Mouse (Mus musculus): ENCODE results near the gene Btbd35f21. TPM values are rescaled to one million over a fixed set of nuclear protein-coding genes. Genes with fewer than 3 reads are reported as not detected.
"Not testable (repeated sequence)": the region's sequence is repeated elsewhere in the genome, so short reads cannot be mapped to it uniquely, and the experiment has no call there.

Gene Btbd35f21
- not detected for total RNA-seq (2021)

- not testable (repeated sequence) for DNase-seq (ENCODE audit: extremely low spot score in 1 of 2, low spot score in 1 of 2)
Measured at GRCm38 (mm10) chrX:32725809-32726208, at the start of gene Btbd35f21. Gene Btbd35f21, plus strand, starts transcription at chrX:32726109.

Other genes with a start within 250 kb of the Btbd35f21 start
- not detected for gene Btbd35f1, start 166.1 kb upstream of the Btbd35f21 start, total RNA-seq (2021)
- gene Gm5926, start 75.4 kb upstream of the Btbd35f21 start, total RNA-seq (2021): not detected
- not detected for gene Btbd35f30, start 168.5 kb downstream of the Btbd35f21 start, total RNA-seq (2021)
- not detected for gene Gm21789, start 215.7 kb downstream of the Btbd35f21 start, total RNA-seq (2021)
- not detected for gene Btbd35f5, start 247.8 kb downstream of the Btbd35f21 start, total RNA-seq (2021)

All from layer of hippocampus, postnatal 25 days (tissue).